Mouse (Mus musculus): Measurements from ENCODE around the gene Tmem129.
A peak's percentile ranks its signal among the peaks of the same experiment; 100 is the strongest.

The Tmem129 gene

GRCm38 (mm10) chr5:33638826-33639225, 19.4 kb downstream of the Tmem129 start:
- DNase-seq (ENCODE audit: low spot score in 2 of 2) = no peak

GRCm38 (mm10) chr5:33637606-33638350, 20.4 kb downstream of the Tmem129 start:
- no peak for DNase-seq (ENCODE audit: low spot score in 2 of 2)

- no peak for DNase-seq (ENCODE audit: low spot score in 2 of 2)
These were observed 22.9 kb downstream of the Tmem129 start for GRCm38 (mm10) chr5:33635361-33635760.

- no peak for DNase-seq (ENCODE audit: low spot score in 2 of 2)
These were observed 25.7 kb downstream of the Tmem129 start for GRCm38 (mm10) chr5:33632526-33632925.

GRCm38 (mm10) chr5:33630615-33631014, 27.6 kb downstream of the Tmem129 start:
- DNase-seq (ENCODE audit: low spot score in 2 of 2) = no peak

GRCm38 (mm10) chr5:33630061-33630460, 28.2 kb downstream of the Tmem129 start:
- DNase-seq (ENCODE audit: low spot score in 2 of 2) = no peak

- peak; percentile 99 to 100 for DNase-seq (ENCODE audit: low spot score in 2 of 2)
These were observed 28.8 kb downstream of the Tmem129 start, which contains the start of the genes Fam53a and Gm9903 for GRCm38 (mm10) chr5:33629301-33629987. Fam53a (minus strand) TSS chr5:33629635. Gm9903 (plus strand) TSS chr5:33629925.

- peak in 1 of 2 experiments; percentile 45 for DNase-seq (ENCODE audit: low spot score in 2 of 2)
These were observed 29.4 kb downstream of the Tmem129 start for GRCm38 (mm10) chr5:33628820-33629300.

GRCm38 (mm10) chr5:33627968-33628367, 30.2 kb downstream of the Tmem129 start:
- no peak for DNase-seq (ENCODE audit: low spot score in 2 of 2)

- no peak for DNase-seq (ENCODE audit: low spot score in 2 of 2)
These were observed 34.5 kb downstream of the Tmem129 start for GRCm38 (mm10) chr5:33623766-33624165.

GRCm38 (mm10) chr5:33622671-33623070, 35.5 kb downstream of the Tmem129 start:
- no peak for DNase-seq (ENCODE audit: low spot score in 2 of 2)

- no peak for DNase-seq (ENCODE audit: low spot score in 2 of 2)
These were observed 43.8 kb downstream of the Tmem129 start for GRCm38 (mm10) chr5:33614391-33614790.

GRCm38 (mm10) chr5:33611795-33612194, 46.4 kb downstream of the Tmem129 start:
- DNase-seq (ENCODE audit: low spot score in 2 of 2) = no peak

- no peak for DNase-seq (ENCODE audit: low spot score in 2 of 2)
These were observed 49.0 kb downstream of the Tmem129 start for GRCm38 (mm10) chr5:33609226-33609625.

GRCm38 (mm10) chr5:33607434-33607833, 50.8 kb downstream of the Tmem129 start:
- no peak for DNase-seq (ENCODE audit: low spot score in 2 of 2)

GRCm38 (mm10) chr5:33606631-33607030, 51.6 kb downstream of the Tmem129 start:
- DNase-seq (ENCODE audit: low spot score in 2 of 2) = no peak

GRCm38 (mm10) chr5:33605314-33605713, 52.9 kb downstream of the Tmem129 start:
- DNase-seq (ENCODE audit: low spot score in 2 of 2) = no peak
